Mouse (Mus musculus): ENCODE data around the gene Selplg.

Gene Selplg

DNA sequence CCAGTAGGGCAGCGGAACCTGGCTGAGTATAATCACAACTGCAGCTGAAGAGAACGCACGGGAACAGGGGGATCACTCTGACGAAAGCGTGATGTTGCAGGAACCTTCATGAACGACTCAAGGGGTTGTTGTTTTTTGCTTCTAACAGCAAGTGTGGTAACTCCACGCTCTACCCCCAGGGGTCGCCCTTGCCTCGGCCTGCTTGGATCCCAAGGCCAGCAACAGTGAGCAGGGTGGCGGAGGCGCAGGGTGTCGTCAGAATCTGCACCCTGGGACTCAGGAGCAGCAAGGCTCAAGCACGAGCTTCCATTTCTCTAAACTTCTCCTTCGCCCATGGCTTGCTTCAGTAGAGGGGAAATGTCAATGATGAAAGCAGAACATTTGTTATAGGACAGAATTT lies 22.1 kb upstream of the Selplg start:
- peak; percentile 79 for DNase-seq (ENCODE audit: low read depth, low spot score)

DNA sequence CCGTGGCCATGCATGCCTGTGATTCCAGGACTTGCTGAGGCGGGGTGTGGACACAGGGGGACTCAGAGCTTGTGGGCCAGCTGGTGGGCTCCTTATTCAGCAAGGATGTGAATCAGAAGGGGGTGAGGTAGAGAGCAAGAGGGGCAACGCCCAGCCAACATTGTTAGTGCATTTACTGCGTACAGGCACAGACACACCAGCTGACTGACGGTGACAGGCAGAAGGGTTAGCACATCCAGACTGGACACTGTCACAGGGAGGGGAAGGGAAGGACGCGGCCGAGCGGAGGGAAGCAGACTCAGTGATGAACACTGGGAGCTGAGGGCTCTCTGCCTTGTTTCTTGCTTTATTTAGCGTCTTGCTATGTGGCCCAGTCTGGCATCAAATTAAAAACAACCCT lies 21.1 kb upstream of the Selplg start:
- DNase-seq (ENCODE audit: low read depth, low spot score), result no peak

DNA sequence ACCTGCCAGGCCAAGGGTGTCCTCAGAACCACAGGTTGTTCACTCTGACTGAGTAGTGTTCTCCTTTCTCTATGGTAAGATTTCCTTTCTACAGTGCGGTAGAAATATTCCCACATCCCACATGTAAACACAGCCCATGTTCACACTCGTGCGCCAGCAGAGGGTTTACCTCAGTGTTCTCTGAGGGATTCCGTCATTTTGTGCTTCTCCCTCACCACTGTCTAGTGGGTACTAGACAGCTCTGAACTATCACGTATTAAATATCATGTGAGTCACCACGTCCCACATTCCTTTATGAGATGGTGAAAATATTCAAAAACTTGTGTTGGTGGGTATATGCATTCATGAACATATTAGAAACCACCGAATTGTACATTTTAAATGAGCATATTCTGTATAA lies 20.0 kb upstream of the Selplg start:
- peak; percentile 16 for DNase-seq (ENCODE audit: low read depth, low spot score)

DNA sequence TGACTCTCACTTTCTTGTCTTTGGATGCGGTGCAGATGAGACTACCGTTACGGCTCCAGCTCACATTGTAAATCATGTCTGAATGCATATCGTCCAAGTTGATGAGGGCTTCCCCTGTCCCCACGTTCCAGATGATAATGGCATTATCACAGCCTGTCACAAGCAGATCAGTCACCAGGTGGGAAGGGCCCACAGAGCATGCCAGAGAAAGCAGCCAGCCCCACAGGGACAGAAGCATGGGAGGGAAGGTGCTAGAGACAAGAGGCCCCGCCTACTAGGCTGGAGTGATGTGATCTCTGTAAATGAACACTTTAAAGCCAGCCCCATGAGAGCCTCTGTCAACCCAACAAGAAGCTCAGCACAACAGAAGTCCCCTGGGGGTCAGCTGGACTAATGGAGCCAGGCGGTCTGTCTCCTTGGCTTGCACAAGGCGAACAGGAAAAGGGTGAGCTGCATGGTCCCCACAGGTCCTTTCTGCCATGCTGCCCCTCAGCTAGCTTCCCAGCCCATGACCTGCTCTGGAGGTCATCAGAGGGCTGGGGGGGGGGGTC lies 18.3 kb upstream of the Selplg start:
- DNase-seq (ENCODE audit: low read depth, low spot score), result no peak

DNA sequence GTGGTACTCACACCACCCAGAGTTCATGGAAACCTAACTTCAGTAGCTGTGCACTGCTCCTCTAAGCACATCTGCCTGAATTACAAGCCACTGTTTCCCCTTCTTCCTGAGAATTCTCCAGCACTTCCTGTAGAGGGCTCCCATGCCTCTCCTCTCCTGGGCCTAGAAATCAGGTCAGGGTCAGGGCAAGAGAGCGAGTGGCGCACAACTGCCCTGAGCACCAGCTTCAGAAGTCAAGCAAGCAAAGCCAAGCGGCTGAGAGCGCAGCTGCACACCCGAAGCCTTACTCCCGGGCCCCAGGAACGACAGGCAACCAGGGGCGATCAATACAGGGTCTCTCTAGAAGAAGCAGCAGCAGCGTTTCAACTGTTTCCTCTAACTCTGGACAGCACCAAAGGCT lies 15.2 kb upstream of the Selplg start:
- DNase-seq (ENCODE audit: low read depth, low spot score), result no peak

DNA sequence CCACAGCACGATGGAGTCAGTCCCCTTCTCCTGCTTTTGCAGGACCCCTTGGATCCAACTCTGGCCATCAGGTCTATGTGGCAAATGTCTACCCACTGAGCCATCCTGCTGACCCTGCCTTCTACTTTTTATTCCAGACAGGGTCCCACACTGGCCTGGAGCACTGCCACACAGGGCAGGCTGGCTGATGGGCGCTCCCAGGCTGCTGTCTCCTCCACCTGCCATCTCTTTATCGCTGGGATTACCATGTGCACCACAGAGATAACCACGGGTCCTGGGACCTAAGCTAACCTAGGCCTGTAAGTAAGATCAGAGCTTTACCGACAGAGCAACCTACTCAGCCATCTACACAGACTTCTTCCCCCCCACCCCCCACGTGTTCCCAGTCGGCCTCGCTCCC lies 14.2 kb upstream of the Selplg start:
- DNase-seq (ENCODE audit: low read depth, low spot score), result no peak

DNA sequence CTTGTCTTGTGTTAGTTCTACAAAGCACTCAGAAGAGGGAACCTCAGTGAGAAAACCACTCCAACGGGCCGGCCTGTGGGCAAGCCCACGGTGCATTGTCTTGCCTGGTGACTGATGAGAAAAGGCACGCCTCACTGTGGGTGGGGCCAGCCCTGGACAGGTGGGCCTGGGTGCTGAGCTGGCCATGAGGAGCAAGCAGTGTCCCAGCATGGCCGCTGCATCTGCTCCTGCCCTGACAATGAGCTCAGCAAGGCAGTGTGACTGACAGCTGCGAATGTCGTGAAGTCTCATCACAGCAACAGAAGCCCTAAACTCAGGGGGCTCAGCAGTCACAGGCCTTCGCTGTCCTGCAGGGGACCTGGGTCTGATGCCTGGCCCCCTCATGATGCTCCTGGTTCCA lies 13.2 kb upstream of the Selplg start:
- DNase-seq (ENCODE audit: low read depth, low spot score), result no peak

DNA sequence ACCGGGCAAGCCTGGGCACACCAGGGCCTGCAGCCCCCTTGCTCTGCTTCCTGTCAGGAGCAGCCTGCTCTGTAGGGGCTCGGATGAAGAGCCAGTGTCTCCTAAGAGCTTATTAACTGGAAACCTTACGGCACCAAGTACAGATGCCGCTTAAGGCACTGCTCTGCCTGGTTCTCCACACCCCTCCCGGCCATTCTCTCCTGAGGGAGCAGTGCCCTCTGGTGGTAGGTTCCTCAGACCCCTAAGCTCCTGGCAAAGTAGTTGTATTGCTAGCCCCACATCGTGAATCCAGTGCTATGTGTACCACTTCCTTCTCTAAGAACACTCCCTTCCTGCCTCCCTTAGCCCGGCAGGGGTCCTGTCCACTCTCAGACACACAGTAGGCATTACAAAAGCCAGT lies 12.3 kb upstream of the Selplg start:
- DNase-seq (ENCODE audit: low read depth, low spot score), result peak; percentile 69

DNA sequence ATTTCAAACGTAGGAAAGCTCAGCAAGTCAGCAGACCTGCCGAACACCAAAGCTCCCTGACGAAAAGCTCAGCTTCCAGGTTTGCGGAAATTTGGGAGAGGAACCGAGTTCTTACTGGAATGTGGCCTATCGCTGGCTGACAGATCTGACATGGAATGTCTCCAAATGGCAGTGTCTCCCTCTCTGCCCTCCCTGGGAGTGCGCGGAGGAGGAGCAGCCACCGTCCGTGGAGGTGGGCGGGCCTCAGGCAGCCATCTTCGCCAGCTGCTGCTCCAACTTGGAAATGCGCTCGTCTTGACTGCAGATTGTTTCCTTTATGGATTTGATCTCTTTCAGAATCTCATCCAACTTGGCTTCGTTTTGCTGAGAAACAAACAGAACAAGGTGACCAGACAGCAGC lies 11.7 kb upstream of the Selplg start:
- DNase-seq (ENCODE audit: low read depth, low spot score), result no peak

DNA sequence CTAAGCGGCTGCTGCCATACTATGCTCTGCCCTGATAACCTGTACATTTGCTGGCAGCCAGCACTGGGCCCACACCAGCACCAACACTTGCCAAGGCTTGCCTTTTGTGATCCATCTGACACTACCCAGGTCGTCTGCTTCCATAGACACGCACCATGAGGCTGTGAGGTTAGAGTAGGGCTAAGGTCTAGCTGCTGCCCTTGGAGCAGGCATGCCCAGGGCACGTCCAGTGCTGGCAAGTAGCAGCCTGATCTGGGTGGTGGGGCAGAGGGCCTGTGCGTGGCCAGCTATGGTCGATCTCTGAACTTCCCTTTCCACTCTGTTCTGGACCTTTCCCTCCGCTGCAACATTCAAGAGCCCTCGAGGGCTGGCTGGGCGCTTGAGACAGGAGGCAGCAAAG lies 10.5 kb upstream of the Selplg start:
- no peak for DNase-seq (ENCODE audit: low read depth, low spot score)

DNA sequence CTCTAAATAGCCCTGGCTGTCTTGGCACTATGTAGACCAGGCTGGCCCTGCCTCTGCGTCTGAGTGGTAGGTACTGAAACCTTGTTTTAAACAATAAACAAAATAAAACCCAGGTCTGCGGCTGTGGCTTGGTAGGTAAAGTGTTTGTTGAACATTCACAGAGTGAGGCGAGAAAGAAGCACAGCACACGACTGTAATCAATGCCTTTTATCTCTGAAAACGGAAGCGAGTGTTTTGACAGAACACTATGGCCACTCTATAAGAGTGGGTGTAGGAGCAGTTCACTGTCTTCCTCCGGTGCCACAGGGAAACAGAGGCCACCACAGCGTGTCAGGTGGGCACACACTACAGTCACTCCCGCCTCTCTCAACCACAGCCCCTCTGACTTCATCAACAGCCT lies 9.8 kb upstream of the Selplg start:
- no peak for DNase-seq (ENCODE audit: low read depth, low spot score)

DNA sequence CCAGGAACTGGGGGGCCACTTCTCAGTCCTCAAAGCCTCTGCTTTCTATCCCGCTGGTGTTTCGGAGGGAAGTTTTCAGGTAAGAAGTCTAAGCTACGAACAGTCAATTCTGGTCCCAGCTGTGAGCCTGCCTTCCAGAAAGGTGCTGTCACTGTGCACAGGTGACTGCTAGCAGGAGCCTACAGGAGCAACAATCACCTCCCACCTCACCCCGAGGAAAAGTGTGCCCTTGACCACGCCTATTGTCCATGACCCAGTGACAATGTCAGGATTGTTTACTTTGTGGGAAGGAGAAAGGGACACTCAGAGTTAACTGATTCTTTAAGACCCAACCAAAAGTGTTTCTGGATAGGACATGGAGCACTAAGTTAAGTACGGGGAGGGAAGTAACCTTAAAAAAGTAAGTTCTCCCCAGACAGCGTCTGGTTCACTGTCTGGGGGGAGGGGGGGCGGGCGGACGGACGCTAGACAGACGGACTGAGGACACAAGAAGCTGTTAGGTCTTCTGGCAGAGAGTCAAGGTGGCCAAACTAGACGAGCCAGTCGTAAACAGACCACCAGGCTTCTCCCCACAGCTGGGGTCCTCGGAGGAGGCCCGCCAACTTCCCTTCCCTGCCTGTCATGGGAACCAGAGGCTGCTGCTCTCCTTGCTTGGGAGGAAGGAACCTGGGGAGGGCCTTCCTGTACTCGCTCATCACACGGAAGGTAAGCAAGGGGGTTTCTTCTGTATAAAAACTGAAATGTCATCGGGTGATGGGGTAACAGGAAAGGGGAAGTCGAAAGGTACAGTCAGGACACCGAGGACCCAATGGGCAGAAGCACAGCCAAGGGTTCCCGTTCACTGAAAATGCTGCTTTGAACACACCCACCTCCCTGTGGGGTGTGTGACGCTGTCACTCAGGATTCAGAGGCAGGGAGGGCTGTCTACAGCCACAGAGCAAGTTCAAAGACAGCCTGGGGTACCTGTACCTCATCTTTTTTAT lies 9.1 kb upstream of the Selplg start:
- DNase-seq (ENCODE audit: low read depth, low spot score), result no peak

DNA sequence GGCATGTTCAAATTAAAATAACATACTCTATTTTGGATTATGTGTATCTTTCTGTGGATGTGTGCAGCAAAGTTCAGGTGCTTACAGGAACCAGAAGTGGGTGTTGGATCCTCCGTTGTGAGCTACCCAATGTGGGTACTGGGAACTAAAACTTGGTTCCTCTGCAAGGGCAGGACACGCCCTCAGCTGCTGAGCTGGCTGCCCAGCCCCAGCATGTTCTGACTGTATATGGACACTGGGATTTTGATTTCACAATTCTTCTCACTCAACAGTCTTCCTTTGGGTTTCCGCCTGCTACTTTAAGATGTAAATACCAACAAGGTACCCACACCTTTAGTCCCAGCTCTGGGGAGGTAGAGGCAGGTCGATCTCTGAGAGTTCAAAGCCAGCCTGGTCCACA lies 8.0 kb upstream of the Selplg start:
- no peak for DNase-seq (ENCODE audit: low read depth, low spot score)

DNA sequence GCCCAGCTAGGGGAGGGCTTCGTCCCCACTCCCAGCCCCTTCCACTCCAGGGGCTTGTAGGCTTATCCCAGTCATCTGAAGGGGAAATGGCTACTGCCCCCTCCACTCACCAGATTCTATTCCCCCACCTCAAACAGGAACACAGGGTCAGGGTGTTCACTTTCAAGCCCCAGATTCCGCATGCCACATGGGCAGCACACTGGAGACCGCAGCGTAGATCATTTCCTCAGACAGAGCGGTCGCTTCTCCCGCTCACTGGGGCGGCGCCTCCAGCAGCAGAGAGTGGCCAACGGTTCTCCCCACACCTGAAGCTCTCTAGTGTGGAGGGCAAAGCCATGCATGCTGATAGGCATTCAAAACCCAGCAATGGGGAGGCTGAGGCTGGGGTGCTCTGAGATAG lies 4.5 kb upstream of the Selplg start:
- DNase-seq (ENCODE audit: low read depth, low spot score), result no peak

DNA sequence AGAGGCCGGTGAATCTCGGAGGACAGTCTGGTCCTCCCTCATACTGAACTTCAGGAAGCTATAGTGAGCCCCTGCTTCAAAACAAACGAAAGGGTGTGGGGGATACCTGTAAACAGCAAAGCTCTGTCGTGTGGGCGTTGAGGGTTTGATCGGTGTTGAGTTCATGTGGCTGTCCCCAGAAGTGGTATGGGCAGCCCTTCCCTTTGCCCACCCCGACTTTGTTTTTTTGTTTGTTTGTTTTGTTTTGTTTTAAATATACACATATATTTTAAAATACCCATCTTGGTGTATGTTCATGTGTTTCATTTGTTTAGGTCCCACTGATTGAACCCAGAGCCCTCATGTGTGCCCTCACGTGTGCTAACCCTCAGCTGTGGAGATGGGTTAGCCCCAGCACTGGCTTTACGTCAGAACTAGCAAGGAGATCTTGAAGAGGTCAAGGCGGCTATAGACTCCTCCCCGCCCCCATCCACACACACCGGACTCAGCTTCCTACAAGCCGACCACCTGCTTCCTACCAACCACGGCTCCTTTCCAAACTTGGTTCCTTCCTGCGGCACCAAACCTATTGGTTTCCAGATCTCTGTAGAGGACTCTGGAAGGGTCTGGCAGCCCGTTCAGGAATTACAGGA lies 988 bp upstream of the Selplg start:
- no peak for DNase-seq (ENCODE audit: low read depth, low spot score)

DNA sequence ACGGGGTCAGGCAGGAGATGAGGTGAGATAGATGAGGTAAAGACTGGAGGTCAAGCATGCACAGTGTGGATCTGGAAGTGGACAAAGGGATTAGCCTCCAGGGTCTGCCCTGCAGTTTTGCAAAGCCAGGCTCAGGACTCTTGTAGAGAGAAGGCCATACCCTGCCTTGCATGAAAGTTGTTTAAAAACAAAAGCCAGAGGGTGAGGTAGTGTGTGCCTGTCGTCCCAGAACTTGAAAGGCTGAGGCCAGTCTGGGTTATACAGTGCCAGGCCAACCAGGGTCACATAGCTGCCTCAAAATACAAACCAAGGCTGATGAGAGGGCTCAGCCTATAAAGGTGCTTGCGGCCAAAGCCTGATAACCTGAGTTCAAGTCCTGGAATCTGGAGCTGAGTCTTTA lies 703 bp downstream of the Selplg start:
- no peak for DNase-seq (ENCODE audit: low read depth, low spot score)

DNA sequence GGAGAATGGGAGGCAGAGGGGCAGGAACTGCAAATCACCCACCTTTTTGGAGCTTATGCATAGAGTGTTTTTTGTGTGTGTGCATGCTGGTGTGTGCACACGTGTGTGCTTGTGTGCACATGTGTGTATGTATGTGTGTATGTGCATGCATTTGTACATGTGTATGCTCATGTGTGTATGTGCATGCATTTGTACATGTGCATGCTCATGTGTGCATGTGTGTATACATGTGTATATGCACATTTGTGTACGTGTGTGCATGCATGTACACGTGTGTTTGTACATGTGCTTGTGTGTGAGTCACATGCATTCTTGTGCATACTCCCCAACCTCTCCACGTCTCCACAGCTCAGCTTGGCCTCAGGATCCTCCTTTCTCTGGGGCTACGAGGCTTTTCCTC lies 1.6 kb downstream of the Selplg start:
- no peak for DNase-seq (ENCODE audit: low read depth, low spot score)

DNA sequence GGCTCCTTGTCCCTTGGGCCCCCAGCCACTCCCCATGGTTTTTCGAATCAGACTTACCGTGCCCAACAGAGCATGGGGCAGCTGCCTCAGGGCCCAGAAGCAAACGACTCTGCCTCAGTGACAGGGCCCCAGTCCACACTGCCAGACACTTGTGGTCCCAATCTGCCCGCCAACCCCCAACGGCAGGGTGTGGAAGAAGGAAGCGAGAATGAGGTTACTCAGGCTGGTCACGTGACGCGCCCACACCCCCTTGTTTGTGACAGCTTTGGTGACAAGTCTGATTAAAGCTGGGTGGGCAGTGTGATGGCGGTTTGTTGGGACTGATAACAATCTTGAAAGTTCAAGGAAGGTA lies 2.2 kb downstream of the Selplg start:
- no peak for DNase-seq (ENCODE audit: low read depth, low spot score)

DNA sequence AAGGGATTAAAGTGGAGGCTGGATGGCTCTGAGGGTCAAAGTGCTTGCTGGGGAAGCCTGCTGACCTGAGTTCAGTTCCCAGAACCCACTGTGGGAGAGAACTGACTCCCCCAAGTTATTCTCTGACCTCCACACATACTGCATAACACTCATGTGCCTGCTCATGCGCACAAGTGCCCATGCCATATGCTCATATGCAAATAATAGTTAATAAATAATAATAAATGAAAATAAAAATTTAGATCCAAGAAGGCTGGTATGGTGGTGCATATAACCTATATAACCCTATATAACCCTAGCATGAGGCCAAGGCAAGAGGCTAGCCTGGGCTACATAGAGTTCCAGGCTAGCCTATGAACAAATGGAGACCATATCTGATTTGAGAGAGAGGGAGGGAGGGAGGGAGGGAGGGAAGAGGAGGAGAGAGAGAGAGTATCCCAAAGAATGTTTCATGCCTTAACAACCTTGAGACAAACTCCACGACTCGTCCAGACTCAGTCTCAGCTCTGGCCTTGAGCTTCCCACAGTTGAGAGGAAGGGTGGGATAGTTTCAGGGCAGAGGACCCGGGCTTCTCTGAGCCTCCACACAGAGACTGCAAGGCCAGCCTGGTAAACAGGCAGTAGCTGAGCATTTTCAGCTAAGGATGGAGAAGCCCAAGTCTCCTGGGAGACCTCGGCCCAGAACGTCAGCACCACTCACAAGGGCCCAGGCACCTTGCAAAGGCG lies 2.7 kb downstream of the Selplg start:
- no peak for DNase-seq (ENCODE audit: low read depth, low spot score)

DNA sequence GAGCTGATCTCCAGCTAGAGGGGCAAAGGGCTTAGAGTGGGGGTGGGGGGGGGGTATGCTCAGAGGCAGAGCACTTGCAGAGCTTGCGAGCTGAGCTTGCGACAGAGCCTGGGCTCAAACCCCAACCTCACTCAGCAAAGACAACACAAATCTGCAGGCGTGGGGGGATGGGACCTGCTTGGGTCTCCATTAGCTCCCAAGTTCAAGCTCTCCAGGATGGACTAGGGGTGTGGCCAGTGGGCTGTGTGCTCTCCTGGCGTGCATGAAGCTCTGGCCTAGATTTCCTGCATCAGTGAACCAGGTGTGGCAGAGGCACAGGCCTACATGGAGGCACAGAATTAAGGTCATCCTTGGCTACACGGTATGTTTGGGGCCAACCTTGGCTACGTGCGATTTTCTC lies 4.0 kb downstream of the Selplg start:
- no peak for DNase-seq (ENCODE audit: low read depth, low spot score)

DNA sequence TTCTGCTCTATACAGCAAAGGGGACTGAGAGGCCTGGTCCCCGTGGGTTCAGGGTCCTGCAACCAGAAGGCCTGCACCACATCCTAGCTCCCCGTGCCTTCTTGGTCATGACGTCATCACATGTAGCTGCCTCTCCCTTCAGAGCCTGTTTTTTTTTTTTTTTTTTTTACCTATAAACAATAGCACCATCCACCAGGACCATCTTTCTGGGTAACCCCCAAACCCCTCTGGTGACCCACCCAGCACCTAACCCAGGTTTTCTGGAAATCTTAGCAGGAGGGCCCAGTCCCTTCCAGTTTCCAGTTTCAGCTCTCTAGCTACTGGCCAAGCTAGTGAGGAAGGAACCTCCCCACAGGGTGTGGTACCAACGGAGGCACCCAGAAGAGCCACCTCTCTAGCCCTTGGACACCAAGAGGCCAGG lies 4.4 kb downstream of the Selplg start:
- DNase-seq (ENCODE audit: low read depth, low spot score), result no peak

DNA sequence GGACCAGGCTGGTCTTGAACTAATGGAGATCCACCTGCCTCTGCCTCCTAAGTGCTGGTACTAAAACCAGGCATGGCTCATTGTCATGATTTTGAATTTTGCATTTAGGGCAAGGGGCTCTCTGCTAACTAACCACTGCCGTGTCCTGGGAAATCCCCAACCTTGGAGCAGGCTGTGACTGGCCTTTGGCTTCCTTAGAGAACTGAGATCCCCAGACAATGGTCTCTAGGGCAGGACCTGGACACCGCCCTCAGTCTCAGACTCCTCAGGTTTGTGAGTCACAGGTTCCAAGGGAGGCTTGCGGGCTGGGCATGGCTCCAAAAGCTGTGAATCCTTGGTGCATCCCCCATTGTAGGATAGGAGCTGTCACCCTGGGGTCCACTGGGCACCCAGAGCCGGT lies 5.8 kb downstream of the Selplg start:
- DNase-seq (ENCODE audit: low read depth, low spot score), result peak; percentile 74

All from 3T3-L1 (cell line).